Mouse (Mus musculus) embryo, embryonic 9.5 days (tissue): ENCODE measurements around the gene Dand5.

ENCODE experiments used
- DNase-seq: peaks from one replicate; pipeline ENCODE4 v3.0.0-alpha.2; 2017; ENCODE audit errors: extremely low spot score

The Dand5 gene

DNA sequence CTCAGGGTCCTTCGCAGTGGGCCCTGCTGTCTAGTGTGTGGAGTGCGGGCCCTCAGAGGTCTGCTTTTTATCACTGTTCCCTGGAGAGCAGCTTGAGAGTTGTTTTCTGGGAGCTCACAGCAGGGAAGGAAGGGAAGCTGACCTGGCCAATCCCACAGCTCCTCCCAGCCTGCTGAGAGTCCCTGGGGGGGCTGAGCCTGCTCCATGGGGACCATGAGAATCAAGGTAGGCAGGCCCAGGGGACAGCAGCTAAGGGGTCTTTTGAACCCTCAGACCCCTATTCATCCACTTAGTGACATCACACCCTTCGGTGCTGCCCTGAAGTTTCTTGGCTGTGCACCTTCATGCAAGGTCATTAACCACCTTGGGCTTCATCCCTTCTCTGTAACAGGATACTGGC is at the start of gene Dand5:
Gene Dand5 (minus strand): TSS at position 101 of the 400 bp plus-strand sequence.
- no peak for DNase-seq

- DNase-seq: peak; percentile 83
Observed at GRCm38 (mm10) chr8:84871376-84872308, 49.0 kb upstream of the Dand5 start, which contains the start of gene Syce2. Gene Syce2, plus strand, starts transcription at chr8:84872111.

- DNase-seq: peak; percentile 88
Observed at GRCm38 (mm10) chr8:84856864-84857441, 34.3 kb upstream of the Dand5 start, which contains the start of gene Farsa. Gene Farsa, plus strand, starts transcription at chr8:84856989.

- DNase-seq: no peak
Observed at GRCm38 (mm10) chr8:84856434-84856833, 33.8 kb upstream of the Dand5 start.

DNA sequence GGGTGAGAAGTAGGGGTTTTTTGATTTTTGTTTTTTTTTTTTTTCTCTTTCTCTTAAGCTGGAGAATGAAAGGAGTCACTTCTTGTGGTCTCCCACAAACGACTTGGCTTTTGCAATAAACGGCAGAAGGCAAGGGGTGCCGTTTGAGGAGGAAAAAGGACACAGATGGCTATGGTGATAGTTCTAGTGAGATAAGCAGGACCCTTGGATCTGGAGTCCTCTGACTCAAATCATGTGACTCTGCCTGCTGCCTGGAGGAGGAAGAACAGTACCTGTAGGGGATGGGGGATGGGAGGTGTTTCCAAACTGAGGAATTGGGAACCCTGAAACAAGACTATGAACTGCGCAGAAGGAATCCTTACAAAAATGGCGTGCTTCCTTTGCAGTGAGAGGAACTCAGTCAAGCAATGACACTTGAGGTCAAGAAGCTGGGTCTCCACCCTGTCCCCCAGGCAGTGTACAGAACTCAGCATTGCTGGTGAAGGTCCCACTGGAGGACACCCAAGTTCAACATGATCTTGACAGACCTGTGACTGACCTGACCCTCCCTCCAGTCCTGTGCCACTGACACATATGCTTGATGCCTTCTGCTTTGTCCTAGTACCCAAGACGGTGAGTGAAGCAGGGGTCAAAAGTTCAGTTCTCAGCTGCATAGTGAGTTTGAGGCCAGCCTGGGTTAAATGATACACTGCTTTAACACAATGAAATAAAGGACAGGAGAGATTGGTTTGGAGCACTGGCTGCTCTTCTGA is 25.2 kb upstream of the Dand5 start:
- no peak for DNase-seq

DNA sequence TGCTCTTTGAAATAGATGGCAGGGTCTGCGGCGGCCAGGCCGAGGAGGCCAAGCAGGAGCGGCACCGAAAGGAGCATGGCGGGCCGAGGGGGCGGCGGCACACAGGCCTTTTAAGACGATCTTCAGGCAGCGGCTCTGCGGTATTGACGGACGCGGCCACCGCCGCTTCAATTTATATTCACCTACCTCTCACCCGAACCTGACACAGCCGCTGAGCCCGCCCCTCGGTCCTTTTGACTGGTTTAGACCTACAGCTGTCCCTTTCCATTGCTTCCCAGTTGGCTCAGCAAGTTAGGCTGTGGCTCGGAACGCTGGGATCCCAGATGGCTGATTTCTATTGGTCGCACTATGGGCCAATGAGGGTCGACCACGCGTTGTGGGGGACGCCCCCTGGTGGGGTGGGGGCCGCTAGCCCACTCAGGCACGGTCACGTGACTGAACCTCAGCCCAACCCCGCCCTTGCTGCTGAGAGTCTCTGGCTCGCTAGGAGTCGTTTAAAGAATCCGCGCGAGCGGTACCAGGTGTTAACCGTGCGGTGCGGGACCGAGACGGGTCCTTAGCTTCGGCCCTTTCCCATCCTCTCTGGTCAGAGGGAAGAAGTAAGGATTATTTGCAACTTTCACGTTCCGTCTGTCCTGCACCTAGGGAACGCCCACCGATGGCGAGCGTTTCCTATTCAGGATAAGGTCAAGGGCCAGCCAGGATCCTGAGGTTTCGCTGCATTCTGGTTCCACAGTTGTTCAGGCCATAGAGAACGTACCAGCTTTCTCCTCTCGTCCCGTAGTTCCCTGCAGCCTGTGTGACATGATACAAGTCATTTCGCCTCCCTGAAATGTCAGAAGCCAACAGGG is 24.3 kb upstream of the Dand5 start, which contains the start of gene Calr:
Gene Calr (minus strand): TSS at position 213 of the 851 bp plus-strand sequence.
- peak; percentile 100 for DNase-seq

GRCm38 (mm10) chr8:84846094-84846721 is 23.6 kb upstream of the Dand5 start:
- DNase-seq: no peak

DNA sequence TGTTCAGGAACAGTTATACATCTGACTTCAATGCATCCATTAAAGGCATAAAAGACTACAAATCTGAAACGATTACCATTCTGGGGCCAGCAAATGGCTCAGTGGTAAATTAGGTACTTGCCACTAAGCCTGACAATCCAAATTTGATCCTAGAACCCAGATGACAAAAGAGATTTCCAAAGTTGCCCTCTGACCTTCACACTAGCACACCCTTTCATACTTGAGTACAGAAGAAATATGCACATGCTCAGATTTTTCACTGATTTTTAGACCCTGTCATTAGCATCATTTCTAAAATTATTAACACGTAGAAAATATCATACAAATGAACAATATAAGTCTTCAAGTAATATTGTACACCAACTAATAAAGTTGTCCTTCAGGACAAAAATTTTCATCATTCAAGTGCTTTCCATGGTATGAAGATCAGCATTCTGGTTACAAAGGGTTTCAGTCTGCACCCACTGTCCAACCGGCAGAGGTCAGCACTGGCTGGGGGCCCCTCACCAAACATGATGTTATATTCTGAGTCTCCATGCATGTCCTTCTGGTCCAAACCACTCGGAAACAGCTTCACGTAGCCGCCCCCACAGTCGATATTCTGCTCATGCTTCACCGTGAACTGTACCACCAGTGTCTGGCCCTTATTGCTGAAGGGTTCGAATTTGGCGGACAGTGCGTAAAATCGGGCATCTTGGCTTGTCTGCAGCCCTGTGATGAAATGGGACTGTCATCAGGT is 22.9 kb upstream of the Dand5 start:
- DNase-seq: peak; percentile 52

DNA sequence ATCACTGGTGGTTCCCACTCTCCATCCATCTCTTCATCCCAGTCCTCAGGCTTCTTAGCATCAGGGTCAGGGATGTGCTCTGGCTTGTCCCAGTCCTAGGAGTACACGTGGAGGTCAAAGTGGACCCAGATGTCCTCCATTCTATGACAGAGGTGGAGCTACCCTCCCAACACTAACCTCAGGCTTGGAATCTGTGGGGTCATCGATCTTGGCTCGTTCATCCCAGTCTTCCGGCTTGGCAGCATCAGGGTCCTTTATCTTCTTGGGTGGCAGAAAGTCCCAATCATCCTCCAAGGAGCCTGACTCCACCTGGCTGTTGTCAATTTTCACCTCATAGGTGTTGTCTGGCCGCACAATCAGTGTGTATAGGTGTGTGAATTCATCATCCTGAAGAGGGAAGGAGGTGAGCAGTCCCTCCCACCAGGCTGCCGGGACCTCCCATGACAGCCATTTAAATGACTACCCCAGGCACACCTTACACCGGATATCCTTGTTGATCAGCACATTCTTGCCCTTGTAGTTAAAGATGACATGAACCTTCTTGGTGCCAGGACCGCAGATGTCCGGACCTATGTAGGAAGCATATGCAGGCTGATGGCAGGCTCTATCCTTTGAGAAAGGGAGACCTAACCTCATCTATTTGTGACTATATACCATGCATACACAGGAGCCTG is 21.9 kb upstream of the Dand5 start:
- DNase-seq: no peak

DNA sequence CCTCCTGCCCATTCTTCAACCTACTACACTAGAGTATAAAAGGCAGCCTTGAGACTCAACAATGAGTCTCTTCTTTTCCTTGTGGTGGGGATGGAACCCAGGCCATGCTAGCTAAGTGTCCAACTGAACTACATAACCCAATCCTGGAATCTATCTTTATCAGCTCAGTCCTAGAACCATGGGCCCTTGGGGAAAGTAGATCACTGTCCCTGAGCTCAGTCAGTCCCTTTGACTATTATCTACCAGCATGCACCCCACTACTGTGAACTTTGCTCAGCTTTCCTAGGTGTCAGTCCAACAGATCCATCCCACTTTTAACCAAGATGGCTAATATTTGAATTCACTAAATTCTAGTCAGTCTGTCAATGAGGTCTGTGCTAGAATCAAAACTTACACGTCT is 18.9 kb upstream of the Dand5 start:
- no peak for DNase-seq

GRCm38 (mm10) chr8:84840248-84840999 is 17.8 kb upstream of the Dand5 start, which contains the start of gene Rad23a:
Gene Rad23a, minus strand, starts transcription at chr8:84840665.
- peak; percentile 91 for DNase-seq

- no peak for DNase-seq
Observed at GRCm38 (mm10) chr8:84839875-84840247, 17.2 kb upstream of the Dand5 start.

GRCm38 (mm10) chr8:84839411-84839810 is 16.8 kb upstream of the Dand5 start:
- DNase-seq: no peak

DNA sequence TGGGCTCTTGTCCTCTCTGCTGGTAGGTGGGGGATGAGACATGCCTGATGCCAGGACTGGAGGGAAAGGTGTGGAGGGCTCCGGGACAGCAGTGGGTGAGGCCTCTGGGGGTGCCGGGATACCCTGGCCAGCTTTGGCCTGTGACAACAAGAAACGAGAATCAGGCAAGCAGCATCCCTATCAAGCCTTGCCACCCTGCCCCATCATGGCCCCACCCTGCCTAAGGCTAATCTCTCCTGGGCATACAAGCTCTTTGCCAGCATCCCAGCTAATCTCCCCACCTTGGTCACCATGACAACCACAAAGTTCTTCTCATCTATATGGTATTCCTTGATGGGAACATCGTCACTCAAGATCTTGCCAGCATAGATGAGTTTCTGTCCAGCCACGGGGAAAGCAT is 15.9 kb upstream of the Dand5 start:
- no peak for DNase-seq

DNA sequence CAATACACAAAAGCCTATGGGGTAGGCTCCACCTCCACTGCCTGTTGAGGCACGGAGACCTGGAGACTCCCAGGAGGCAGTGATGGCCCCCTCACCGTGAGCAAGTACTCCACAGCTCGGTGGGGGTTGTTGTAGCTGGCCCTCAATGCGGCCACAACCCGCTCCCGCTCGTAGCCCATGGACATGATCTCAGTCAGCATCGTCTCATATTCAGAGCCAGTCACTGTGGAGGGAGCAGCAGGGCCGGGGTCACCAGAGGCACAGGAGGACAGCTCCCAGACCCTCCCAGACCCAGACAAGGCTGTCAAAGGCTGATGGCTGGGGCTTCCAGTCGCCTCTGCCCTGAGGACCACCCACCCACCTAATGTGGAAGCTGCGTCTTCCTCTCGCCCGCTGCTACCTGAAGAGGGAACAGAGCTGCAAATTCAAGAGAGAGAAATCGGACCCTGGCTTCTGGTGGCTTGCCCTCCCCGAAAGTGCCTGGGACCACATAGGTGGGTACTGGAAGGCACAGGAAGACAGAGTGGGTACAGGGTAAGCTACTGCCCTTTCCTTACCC is 15.4 kb upstream of the Dand5 start:
- DNase-seq: no peak

- DNase-seq: peak; percentile 61
Observed at GRCm38 (mm10) chr8:84837149-84837911, 14.7 kb upstream of the Dand5 start.
